Mouse (Mus musculus) megakaryocyte, embryonic 14.5 days (primary cell): ENCODE measurements around the gene Fat2.

Experiments
- FLI1 ChIP-seq: IDR thresholded peaks from 2 replicates; pipeline ENCODE4 v1.6.1; 2012; ENCODE audit warnings: low read length, inconsistent platforms, mixed read lengths
- GATA1 ChIP-seq: IDR thresholded peaks from 3 replicates; pipeline ENCODE4 v1.6.1; 2012; ENCODE audit warnings: mixed read lengths, low read length, inconsistent platforms, borderline replicate concordance

DNA sequence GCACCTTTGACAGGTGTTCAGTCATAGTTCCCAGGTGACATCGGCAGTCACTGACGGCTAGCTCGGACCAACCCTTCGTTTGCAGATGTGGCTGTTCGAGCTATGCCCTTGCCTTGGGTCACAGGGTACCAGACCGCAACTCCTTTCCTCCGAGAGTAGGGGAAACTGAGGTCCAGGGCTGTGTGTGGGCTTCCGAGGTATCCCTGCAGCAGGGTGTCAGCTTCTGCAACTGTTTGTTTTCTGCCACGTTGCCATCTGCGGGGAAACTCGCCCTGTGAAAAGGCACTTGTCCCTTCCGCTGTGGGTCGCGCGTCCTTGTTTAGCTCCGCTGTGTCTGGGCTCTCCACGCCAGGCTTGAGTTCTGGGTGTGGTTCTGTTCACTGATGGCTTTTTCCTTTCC is 131.8 kb downstream of the Fat2 start:
- TF ChIP-seq GATA1 (no peak), FLI1 (no peak)
